Mouse (Mus musculus) embryo, embryonic 11.5 days (tissue): ENCODE data around the gene Stx12.
"Not testable (repeated sequence)": the region's sequence is repeated elsewhere in the genome, so short reads cannot be mapped to it uniquely, and the experiment has no call there.

Source experiments
- DNase-seq: peaks from one replicate; pipeline ENCODE4 v3.0.0-alpha.2; 2012; ENCODE audit warnings: low read depth, low spot score

Stx12 gene

DNA sequence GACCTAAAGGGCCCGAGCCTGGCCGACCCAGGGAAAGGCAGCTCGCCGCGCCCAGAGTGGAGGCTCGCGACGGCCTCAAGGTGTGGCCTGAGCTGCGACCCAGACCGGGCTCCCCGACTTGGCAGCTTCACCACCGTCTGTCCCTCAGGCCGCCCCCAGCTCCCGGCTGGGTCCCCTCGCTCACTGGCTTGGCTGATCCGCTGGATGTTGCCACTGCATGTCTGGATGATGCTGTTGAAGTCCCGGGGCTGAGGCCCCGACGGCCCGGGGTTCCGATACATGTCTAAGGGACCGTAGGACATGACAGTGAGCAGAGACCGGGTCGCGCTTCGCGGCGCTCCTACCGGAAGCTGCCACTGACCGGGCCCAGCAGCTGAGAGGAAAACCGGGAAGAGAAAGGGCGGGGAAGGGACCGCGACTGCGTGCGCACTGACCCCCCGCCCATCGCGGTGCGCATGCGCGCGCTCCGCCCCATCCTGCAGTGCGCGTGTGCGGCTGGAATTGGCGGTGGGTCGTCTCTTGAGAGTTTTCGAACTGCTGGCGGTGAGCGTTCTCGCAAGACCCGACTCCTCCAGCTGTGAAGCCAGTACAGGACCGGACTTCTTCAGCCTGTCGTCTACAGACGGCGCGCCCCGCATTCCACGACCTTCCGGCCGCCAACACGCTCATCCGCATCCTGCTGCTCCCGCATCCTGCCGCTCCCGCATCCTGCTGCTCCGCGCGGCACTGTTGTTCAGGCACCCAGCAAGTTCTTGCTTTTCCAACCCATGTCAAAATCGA, at the start of gene Stx12:
Gene Stx12 (minus strand): TSS at position 446 of the 780 bp plus-strand sequence.
- peak; percentile 89 for DNase-seq

DNA sequence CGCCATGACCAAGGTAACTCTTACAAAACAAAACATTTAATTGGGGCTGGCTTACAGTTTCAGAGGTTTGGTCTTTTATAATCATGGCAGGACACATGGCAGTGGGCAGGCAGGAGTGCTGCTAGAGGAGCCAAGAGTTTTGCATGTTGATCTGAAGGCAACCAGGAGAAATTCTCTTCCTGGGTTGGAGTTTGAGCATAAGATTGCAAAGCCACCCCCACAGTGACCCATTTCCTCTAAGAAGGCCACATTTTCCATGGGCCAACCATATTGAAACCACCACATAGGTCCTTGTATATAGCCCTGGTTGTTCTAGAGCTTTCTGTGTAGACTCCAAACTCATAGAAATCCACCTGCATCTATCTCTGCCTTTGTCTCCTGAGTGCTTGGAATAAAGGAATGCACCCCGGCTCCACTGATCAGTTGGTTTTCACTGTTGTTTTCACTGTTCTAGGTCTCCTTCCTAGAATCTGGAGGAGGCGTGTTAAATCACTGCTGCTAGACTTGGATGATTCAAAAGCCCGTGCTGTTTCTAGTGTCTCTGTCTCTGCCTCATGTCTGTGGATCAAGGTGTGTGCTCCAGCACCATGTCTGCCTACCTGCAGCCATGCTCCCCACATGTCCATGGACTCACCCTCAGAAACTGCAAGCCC, 48.6 kb upstream of the Stx12 start:
- DNase-seq: no peak

DNA sequence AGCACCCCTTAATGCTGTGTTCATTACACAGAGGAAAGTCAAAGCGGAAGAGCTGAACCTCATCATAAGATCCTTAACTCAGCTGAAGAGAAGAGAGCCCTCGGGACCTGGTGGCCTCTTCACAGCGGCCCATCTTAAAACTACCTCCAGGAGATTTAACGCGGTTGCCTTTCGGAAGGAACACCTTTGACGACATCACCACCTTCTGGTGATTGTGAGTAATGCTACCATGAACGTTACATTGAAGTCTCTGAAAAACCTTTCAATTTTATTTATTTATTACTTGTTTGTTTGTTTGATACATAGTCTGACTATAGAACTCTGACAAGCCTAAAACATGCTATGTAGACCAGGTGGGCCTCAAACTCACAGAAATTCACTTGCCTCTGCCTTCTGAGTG, 46.5 kb upstream of the Stx12 start:
- peak; percentile 61 for DNase-seq

DNA sequence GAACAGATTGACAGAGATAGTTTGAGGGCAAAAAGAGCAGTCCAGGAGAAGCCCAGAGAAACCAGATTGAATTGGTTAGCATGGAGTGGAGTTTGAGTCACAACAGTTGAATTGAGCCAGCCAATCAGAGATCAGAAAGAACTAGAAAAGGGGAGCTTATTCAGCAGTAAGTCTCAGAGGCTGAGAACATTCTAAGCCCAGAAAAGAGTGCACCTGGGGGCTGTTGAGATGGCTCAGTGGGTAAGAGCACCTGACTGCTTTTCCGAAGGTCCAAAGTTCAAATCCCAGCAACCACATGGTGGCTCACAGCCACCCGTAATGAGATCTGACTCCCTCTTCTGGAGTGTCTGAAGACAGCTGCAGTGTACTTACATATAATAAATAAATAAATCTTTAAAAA, 42.2 kb upstream of the Stx12 start:
- DNase-seq: not testable (repeated sequence)

DNA sequence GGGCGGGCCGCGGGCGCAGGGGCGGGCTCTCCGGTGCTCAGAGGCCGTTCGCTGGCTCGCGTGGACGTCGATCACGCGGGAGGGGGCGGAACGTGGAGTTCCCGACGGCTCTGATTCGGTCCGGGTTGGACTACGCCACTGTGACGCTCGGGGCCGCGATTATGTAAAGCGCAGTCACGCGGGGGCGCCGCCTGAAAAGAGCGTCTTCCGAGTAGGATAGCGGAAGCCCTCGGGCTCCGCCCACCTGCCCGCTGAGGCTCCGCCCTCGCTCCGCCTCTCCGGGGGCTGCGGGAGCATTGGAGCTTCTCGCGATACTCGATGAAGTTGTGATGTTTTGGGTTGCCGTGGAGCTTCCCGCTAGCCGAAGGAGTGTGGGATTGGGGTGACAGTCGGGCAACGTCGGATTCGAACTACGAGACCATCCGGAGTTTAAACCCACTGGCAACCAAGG, 38.3 kb upstream of the Stx12 start, which contains the start of gene Fam76a:
Gene Fam76a (minus strand): TSS at position 1 of the 451 bp plus-strand sequence.
- peak; percentile 99 for DNase-seq

DNA sequence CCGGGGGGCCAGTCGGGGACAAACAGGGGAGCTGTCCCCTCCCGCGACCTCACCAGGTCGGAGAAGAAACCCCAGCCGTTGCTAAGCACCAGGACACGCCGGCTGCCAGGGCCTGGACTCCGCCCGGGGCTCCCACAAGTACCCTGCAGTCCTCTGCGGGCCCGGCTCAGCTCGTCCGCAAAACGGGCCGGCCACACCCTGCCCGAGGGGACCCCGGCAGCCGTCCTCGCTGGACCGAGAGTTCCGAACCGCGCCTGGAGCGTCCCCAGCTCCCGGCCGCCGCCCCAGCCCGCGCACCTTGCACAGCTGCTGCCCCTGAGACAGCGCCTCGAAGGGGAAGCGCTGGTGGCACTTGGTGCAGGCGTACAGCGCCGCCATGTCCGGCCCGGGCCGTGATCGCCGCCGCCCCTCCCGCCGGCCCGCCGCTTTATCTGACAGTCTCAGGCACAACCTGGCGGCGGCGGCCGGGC, 37.8 kb upstream of the Stx12 start:
- DNase-seq: no peak

DNA sequence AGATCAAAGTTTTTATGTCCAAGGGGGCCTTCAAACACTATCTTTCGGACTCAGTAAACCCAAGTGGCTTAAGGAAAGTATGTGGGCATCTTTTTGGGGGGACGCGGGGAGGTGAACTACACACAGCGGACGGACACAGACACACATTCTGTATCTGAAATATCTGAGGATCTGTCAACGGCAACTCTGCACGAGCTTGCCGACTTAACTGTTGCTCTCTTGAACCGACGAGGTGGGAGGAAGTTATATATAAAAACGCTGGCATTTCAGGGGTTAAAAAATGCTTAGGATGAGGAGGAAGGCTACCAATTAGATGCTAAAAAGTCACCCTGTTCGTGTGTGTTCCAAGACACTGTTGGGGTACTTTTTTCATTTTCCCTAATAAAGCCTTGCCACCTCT, 37.2 kb upstream of the Stx12 start:
- no peak for DNase-seq

DNA sequence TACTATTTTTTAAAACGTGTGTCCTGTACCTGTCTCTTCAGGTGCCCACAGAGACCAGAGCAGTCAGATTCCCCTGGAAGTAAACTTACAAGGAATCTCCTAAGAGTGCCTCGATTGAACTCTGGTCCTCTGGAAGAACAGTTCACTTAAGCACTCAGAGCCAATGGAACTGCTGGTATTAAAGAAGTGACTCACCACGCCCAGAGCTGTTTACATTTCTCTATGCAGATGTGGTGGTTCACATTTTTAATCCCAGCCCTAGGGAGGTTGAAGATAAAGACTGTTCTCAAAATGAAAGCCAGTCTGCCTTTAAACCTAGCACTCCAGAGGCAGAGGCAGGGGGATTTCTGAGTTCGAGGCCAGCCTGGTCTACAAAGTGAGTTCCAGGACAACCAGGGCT, 35.9 kb upstream of the Stx12 start:
- DNase-seq: no peak

DNA sequence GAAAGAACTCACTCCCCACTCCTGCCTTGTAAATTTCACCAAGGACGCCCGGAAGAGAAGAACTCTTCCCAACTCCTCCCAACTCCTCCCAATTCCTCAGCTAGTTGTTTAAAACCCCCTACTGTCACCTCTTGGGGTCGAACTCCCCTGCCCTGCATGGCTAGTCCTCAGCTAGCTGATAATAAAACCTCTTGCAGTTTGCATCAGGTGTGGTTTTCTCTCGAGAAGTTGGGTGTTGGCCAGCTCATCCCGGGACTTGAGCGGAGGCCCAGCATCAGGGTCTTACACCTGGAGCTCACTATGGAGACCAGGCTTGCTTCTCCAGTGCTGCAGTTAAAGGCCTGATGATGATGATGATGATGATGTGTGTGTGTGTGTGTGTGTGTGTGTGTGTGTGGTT, 34.2 kb upstream of the Stx12 start:
- DNase-seq: not testable (repeated sequence)

DNA sequence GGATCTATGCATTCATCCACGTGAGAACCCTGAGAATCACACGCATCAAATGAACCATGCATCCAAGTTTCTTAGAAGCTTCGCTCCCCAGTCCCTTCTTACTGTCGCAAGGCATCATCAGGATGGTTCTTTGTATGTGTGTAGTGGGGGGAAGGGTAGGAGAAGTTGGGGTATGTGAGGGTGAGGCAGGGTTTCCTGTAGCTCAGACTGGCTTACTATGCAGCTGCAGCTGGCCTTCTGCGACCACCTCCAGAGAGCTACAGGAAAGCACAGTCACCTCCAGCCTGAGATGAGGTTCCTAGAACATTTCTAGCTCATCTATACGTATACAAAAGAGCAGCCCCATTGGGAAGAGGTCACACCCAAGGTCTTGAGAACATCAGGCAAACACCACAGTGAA, 27.8 kb upstream of the Stx12 start:
- no peak for DNase-seq

DNA sequence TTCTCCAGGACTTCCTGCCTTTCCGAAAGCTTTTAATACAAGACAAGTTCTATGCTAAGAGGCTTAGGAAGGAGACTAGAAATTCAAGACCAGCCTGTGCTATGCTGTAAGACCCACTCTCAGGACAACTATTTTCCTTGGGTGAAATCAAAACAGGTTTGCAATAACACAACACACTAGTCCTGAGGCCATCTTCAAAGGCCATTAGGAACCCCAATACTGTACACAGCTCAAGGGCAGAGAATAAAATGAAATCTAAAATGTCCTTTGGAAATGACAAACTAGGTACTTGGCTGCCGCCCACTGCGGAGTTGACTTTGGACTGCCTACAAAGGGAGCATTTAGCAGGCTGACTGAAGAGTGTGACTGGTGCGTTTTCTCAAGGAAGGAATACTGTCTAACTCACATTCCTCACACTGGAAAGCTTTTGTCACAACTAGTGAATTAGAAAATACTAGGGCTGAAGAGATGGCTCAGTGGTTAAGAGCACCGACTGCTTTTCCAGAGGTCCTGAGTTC, 21.6 kb upstream of the Stx12 start:
- no peak for DNase-seq

DNA sequence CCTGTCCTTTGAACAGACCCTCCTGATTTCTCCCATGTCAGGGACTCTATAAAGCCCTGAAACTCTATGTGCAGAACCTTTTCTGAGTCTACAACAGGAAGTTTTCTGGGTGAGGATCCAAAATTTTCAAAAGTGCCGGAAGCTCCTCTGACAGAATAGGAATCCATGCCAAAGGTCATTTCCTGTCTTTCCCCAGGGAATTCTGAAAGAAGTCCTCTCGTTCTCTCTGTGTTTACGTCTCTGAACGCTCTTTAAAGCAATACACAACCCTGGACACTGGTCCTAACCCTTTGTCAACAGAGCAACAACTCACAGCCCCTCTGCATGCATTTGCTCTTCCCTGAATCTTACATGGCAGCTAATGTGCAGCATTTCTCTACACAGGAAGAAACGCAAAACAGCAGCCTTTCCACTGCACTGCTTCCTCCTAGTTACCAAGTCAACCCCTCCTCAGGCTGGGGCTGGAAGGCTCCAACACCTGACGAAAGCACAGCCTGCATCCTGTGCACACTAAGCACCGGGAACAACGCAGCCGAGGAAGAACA, 20.5 kb upstream of the Stx12 start:
- no peak for DNase-seq

DNA sequence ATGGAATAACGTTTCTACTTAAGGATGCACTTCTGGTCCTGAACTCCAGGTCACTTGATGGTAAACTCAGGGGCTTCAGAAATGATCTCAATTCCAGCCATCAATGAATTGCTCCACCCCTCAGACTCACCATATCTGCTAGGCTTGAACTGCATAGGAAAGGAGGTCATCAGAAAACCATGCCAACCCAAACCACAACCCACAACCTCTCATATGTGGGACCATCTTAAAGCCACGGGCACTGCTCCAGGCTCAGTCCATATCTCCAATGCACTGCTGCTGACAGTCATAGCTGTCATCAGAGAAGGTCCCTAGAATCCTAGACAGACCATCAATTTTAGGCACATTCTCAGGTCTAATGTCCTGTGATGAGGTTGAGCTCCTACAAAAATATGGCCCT, 19.8 kb upstream of the Stx12 start:
- DNase-seq: no peak

DNA sequence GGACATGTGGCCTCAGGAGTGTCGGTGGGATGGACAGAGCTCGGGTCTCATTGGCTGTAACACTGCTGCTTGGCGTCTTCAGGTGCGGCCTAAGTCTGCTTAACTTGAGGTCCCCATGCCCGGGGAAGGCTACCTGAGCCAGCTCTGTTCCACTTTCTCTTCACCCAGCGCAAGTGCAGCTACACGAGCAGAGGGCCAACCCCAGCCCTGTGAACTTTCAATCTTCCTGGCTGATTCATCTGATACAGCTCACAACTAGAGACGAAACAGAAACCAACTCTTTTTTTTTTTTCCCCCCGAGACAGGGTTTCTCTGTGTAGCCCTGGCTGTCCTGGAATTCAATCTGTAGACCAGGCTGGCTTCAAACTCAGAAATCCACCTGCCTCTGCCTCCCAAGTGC, 13.9 kb upstream of the Stx12 start:
- no peak for DNase-seq

DNA sequence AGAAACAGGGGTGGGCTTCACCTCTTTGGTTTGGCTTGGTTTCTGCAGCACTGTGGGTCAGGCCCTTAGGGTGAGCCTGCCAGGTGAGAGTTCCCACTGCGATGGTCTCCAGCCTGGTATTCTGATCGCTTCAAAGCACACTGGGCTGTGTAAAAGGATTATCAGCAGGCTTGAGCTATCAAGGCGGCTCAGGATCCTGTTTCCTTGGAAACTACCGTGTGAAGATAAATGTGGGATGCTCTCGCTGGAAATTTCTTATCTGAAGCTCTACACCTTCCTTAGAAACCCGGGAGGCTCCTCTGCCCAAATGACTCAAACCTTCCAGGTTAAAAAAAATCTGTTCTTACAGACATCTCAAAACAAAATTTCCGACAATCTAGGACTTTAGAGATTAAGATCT, 10.1 kb upstream of the Stx12 start:
- DNase-seq: no peak

DNA sequence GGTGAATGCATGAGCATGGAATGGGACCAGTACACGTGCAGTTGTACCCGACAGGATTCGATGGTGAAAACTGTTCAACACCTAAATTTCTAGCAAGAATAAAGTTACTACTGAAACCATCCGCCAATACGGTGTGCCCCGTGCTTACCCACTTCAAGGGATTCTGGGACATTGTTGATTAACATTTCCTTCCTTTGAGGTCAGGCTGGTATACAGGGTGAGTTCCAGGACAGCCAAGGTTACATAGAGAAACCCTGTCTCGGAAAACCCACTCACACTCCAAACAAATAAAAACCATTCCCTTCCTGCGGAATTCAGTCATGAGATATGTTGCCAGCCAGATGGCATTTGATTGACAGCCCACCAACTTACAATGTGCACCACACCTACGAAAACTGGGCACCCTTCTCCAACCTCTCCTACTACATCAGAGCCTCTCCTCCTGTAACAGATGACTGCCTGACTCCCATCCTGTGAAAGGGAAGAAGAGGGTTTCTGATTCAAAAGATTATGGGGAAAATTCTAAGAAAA, 600 bp upstream of the Stx12 start:
- no peak for DNase-seq

DNA sequence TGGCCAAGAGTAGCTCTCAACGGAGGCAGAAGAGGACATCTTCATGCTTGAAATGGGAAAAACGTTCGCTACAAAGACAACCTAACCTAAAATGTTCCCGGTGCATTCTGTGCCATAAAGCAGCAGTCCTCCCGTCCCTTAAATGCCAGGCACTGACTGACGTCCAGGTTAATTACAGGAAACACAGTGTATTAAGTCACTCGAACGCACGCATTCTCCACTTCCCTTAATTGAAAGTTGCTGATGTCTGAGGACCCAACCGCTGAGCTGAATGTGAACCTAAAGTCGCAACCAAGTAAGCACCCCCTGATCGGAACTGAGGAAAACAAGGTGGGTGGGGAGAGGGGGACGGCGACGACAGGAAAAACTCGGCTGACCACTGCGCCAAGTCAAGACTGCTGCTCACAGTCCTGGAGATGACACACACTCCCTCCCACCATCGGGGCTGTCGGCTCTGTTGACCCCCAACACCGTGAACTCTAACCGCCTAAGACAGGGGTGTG, 697 bp downstream of the Stx12 start:
- DNase-seq: no peak

DNA sequence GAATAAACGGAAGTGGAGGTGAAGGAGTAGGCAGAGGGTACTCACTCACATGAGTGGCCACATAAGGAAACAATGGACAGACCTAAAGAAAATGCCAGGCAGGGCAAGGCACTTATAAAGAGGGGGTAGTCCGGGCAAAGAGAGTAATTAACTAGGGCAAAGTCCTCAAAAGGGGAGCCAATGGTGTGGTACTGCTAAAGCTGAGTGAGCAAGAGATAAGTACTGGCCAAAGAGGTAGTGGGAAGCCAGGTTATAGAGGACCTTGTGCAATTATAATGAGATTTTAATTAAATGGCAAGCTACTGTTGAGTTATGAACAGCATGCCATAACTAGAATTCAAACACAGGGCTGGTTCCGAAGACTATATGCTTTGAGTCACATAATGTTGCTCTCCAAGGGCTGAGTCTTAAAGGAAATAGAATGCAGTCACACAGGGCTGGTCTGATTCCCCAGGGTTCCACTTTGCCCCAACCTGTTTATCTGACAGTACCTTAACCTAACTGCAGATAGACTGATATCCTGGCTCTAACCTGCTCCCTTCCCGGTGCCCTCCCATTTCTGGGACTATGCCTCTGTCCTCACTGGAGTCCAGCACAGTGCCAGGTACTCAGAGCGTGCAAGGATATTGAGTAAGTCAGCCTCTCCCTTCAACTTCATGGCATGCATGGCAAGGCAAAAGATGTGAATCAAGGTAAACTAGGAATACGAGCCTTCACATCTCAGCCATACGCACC, 9.8 kb downstream of the Stx12 start:
- no peak for DNase-seq

DNA sequence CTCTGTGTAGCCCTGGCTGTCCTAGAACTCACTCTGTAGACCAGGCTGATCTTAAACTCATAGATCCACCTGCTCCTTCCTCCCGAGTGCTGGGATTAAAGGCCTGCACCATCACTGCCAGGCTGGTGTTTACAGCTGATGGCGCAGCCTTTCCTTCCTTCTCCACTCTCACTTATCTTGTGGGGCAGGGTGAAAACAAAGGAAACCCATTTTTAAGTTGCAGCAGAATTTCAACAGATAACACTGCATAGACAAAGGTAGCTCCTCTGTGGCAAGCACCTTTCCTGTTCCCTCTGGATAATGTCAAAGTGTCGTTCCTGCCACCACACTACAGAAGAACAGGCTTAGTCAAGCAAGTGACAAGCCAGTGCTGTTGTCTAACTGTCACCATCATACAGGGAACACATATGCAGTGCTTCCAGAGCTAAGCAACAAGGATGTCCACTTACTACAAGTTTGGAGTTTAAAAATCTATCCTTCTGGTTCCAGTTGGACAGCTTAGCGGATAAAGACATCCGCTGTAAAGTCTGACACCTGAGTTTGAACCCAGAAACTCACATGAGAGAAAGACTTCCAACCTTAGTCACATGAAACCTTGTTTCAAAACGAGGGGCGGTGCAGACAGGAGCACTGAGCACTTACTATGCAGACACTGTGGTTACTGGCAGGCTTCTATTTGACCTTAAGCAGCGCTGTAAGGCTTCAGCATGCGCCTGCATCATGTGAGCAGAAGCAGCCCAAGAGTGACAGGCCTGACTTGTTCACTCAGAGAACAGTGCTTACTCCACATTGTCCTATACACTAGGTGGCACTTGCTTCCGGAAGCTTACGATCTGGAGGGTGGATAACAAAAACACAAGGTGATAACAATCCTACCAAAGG, 10.6 kb downstream of the Stx12 start:
- DNase-seq: no peak

DNA sequence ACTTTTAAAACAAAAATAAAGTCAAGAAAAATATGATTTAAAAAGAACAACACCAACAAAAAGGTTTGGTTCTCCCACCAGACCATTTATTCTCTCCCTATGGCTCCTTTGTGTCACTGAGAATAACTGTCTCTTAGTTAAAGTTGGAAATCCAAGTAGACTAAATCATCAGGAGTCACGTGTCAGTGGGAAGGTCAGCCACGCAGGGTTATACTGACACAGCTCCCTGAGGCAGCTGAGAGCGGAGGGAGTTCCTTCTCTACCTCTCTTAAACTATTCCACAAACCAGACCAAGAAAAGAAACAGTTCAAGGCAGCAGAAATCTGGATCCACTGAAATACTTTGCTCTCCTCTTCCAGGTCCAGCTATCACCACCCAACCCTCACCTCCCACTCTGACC, 13.2 kb downstream of the Stx12 start:
- no peak for DNase-seq
